Mouse (Mus musculus) hindbrain, embryonic 15.5 days (tissue): ENCODE results near the gene Camk2d. TPM values are rescaled to one million over a fixed set of nuclear protein-coding genes. Genes with fewer than 3 reads are reported as not detected.
A peak's percentile ranks its signal among the peaks of the same experiment; 100 is the strongest.

Source experiments
- ATAC-seq: fragments of 200-750 bp; cut with Nextera tagmentation; 2 replicates; pipeline ENCODE4 v1.8.0; 2017; ENCODE audit warnings: low read depth, moderate number of reproducible peaks, moderate TSS enrichment; ENCODE audit not compliant: low FRiP score
- H3K27ac ChIP-seq: fragments of 300-500 bp; sonication (generic); replicated peaks from 2 replicates; pipeline ENCODE4 v1.5.1; 2015; ENCODE audit warnings: mild to moderate bottlenecking, inconsistent platforms
- H3K27me3 ChIP-seq: fragments of 300-500 bp; sonication (generic); 2 replicates; pipeline ENCODE4 v1.6.1; 2015; ENCODE audit warnings: control low read depth, inconsistent platforms
- H3K36me3 ChIP-seq: fragments of 300-500 bp; sonication (generic); 2 replicates; pipeline ENCODE4 v1.6.1; 2015; ENCODE audit warnings: control low read depth, inconsistent platforms
- H3K4me1 ChIP-seq: fragments of 300-500 bp; sonication (generic); replicated peaks from 2 replicates; pipeline ENCODE4 v1.6.1; 2015; ENCODE audit warnings: control low read depth, inconsistent platforms
- H3K4me2 ChIP-seq: fragments of 300-500 bp; sonication (generic); 2 replicates; pipeline ENCODE4 v1.6.1; 2015; ENCODE audit warnings: moderate library complexity, mild to moderate bottlenecking, inconsistent platforms
- H3K4me3 ChIP-seq: fragments of 300-500 bp; sonication (generic); 2 replicates; pipeline ENCODE4 v1.5.1; 2015; ENCODE audit warnings: mild to moderate bottlenecking, inconsistent platforms
- H3K9ac ChIP-seq: fragments of 300-500 bp; sonication (generic); 2 replicates; pipeline ENCODE4 v1.6.1; 2015; ENCODE audit warnings: inconsistent platforms
- H3K9me3 ChIP-seq: fragments of 300-500 bp; sonication (generic); 2 replicates; pipeline ENCODE4 v1.6.1; 2016; ENCODE audit warnings: control low read depth, inconsistent platforms
- WGBS: fragments of 180-500 bp; shearing (Covaris S2); methylation state at CpG from one replicate; pipeline ENCODE4 v1.1.7; 2015; 5-methylcytosine and 5-hydroxymethylcytosine counted together
- polyA plus RNA-seq: library from polyadenylated mRNA; unstranded; fragments of >200 nt; fragmentation: Nextera tagmentation; extraction: Ambion mirVana; gene quantifications from 2 replicates; pipeline ENCODE4 v1.2.1, GENCODE M21; 2015

Gene Camk2d
- polyA plus RNA-seq, 1 experiment from 2014 or later = 85.4 TPM

GRCm38 (mm10) chr3:126771032-126771431, 174.9 kb downstream of the Camk2d start:
- Histone ChIP-seq H3K27ac (no peak overlapping the region), H3K4me2 (no peak overlapping the region), H3K9me3 (no peaks in the 10 kb centered on the region), H3K27me3 (no peaks in the 10 kb centered on the region), H3K9ac (no peak overlapping the region), H3K4me1 (no peaks in the 10 kb centered on the region), H3K36me3 (no peaks in the 10 kb centered on the region), H3K4me3 (no peak overlapping the region)
- ATAC-seq = no peak
- WGBS = 65% methylated on average over 8 of the region's 8 CpGs

DNA sequence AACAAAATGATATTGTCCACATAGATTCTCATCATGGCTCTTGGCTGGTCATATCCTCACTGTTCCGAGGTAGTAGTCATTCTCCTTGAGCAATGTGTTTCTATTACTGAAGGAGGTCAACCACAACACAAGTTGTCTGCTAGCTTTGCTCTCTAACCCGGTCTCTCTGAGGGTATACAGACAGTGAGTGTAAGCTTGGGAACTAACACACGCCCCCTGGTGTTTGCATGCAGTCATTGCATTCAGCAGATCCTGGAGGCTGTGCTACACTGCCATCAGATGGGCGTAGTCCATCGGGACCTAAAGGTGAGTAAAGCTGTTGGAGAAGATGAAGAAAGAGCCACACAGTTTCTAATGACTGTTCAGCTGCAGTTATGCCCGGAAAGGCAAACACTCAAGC, 175.4 kb downstream of the Camk2d start:
- Histone ChIP-seq H3K36me3 (no peaks in the 10 kb centered on the region), H3K4me1 (no peaks in the 10 kb centered on the region), H3K9me3 (no peaks in the 10 kb centered on the region), H3K27me3 (no peaks in the 10 kb centered on the region), H3K4me2 (no peak overlapping the region), H3K9ac (no peak overlapping the region), H3K27ac (no peak overlapping the region), H3K4me3 (no peak overlapping the region)
- peak; percentile 81; the same call in 1 of the 2 replicates for ATAC-seq
- 28% methylated on average over 6 of the region's 6 CpGs for whole genome bisulfite sequencing

DNA sequence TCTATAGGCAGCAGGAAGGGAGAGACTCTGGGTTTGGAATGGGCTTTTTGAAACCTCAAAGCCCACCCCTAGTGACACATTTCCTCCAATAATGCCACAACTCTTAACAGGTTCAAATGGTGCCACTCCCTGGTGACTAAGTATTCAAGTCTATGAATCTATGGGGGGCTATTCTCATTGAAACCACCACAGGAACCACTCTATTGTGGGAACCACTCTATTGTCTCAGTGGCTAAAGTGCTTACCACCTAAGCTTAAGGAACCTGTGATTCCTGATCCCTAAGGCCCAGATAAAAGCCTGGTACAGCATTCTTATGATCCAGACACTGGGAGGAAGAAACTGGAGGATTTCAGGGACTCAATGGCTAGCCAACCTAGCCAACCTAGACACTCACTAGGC, 179.9 kb downstream of the Camk2d start:
- no peaks in the 10 kb centered on the region for H3K9me3 ChIP-seq
- H3K4me1 ChIP-seq = no peaks in the 10 kb centered on the region
- no peak for ATAC-seq

GRCm38 (mm10) chr3:126777101-126777500, 181.0 kb downstream of the Camk2d start:
- Histone ChIP-seq H3K27me3 (no peaks in the 10 kb centered on the region), H3K4me3 (no peak overlapping the region), H3K9me3 (no peaks in the 10 kb centered on the region), H3K4me2 (no peak overlapping the region), H3K36me3 (no peaks in the 10 kb centered on the region), H3K9ac (no peak overlapping the region), H3K4me1 (no peaks in the 10 kb centered on the region), H3K27ac (no peak overlapping the region)
- ATAC-seq = no peak
- 95% methylated on average over 9 of the region's 9 CpGs for WGBS

More for the DNA sequence above, 179.9 kb downstream of the Camk2d start:
- Histone ChIP-seq H3K9ac (no peak overlapping the region), H3K27ac (no peak overlapping the region), H3K4me3 (no peak overlapping the region), H3K27me3 (no peaks in the 10 kb centered on the region), H3K36me3 (no peaks in the 10 kb centered on the region), H3K4me2 (no peak overlapping the region)

GRCm38 (mm10) chr3:126777879-126778278, 181.8 kb downstream of the Camk2d start:
- 95% methylated on average over 1 of the region's 1 CpGs for WGBS
- no peaks in the 10 kb centered on the region for H3K36me3 ChIP-seq
- H3K27ac ChIP-seq = no peak overlapping the region
- no peaks in the 10 kb centered on the region for H3K9me3 ChIP-seq
- H3K4me1 ChIP-seq = no peaks in the 10 kb centered on the region
- no peak overlapping the region for H3K4me2 ChIP-seq
- H3K27me3 ChIP-seq = no peaks in the 10 kb centered on the region
- ATAC-seq = no peak
- H3K4me3 ChIP-seq = no peak overlapping the region
- H3K9ac ChIP-seq = no peak overlapping the region

- Histone ChIP-seq H3K9me3 (no peaks in the 10 kb centered on the region), H3K4me1 (no peaks in the 10 kb centered on the region), H3K27me3 (no peaks in the 10 kb centered on the region), H3K4me3 (no peak overlapping the region), H3K36me3 (no peaks in the 10 kb centered on the region), H3K27ac (no peak overlapping the region), H3K9ac (no peak overlapping the region), H3K4me2 (no peak overlapping the region)
- 81% methylated on average over 5 of the region's 5 CpGs for WGBS
- ATAC-seq = no peak
Observed at GRCm38 (mm10) chr3:126780014-126780615, 184.0 kb downstream of the Camk2d start.

DNA sequence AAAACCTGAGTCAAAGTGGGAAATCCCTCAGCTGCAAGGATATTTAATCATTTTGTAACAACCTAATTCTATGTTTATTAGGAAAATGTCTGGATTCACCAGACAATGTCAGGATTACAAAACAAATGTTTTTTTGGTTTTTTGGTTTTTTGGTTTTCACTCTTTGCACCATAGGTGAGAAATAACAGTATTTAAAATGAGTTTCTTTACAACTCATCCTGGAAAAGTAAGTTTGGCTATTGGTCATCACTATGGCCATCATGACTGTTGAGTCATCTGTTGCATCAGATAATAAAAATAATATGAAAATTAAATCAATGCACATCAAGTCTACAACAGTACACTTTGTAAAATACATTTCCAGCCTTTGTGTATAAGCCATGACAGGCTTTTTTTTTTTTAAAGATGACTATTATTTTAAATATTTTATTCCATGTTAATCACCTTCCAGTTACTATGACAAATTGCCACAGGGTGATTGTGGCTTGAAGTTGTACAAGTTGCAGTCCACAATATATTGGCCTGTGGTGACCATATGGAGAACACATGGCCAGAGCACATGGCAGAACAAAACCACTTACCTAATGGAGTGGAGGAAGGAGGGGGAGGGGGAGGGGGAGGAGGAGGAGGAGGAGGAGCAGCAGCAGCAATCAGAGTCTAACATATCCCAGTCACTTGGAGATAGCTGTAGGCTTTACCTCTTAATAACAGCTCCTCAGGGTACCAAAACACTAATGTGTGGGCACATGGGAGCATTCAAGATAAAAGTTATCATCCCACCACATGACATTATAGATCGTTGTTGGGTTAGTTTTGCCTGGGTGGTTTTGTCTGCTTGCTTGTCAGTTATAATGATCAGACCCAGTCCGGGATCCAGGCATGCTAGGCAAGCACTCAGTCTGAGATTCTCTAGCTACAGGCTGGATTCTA, 197.2 kb downstream of the Camk2d start:
- Histone ChIP-seq H3K9me3 (no peaks in the 10 kb centered on the region), H3K27ac (no peak overlapping the region), H3K27me3 (no peaks in the 10 kb centered on the region), H3K9ac (no peak overlapping the region), H3K4me3 (no peak overlapping the region), H3K4me1 (no peaks in the 10 kb centered on the region), H3K36me3 (no peaks in the 10 kb centered on the region; the same call in 1 of the 2 replicates), H3K4me2 (no peak overlapping the region)
- no peak; the same call in 1 of the 2 replicates for ATAC-seq
- WGBS = 72% methylated on average over 2 of the region's 2 CpGs

DNA sequence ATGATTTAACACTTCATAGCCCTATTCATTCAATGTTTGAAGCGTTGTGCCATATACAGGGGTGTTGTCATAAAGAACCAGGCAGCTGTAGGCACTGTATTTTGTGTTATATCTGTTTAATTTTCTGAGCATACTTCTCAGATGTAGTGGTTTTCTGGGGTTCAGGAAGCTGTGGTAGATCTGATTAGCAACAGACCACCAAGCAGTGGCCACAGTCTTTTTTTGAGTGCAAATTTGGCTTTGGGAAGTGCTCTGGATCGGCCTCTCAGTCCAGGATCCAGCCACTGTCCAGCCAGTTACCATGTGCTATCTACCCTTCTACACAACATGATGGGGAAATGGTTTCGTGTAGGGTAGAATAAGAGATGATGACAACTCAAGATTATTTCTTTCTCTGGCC, 199.8 kb downstream of the Camk2d start:
- H3K4me2 ChIP-seq = no peak overlapping the region
- no peaks in the 10 kb centered on the region for H3K4me1 ChIP-seq
- H3K9ac ChIP-seq = no peak overlapping the region
- H3K27ac ChIP-seq = no peak overlapping the region
- 92% methylated on average over 3 of the region's 3 CpGs for WGBS
- no peaks in the 10 kb centered on the region for H3K9me3 ChIP-seq
- H3K36me3 ChIP-seq = no peaks in the 10 kb centered on the region; the same call in 1 of the 2 replicates
- ATAC-seq = no peak
- no peaks in the 10 kb centered on the region for H3K27me3 ChIP-seq
- H3K4me3 ChIP-seq = no peak overlapping the region

DNA sequence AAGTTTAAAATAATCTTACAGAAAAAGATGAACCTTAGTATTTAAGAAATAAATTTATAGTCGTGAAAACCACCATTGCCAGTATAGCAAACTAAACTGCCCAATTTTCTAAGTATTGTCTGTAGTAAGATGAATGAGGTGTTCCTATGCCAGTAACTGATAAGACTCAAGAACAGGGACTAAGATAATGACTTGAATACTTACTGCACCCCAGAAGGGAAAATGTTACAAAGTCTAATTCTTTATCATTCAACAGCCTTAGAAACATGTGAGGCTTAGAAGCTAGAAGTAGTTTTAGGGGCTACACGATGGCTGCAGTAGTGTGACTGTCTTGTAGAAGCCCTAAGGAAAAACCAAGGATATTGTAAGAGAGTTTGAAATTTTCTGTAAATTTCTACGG, 200.9 kb downstream of the Camk2d start:
- Histone ChIP-seq H3K27me3 (no peaks in the 10 kb centered on the region), H3K9ac (no peak overlapping the region), H3K27ac (no peak overlapping the region), H3K4me3 (no peak overlapping the region), H3K4me2 (no peak overlapping the region), H3K4me1 (no peaks in the 10 kb centered on the region), H3K36me3 (no peaks in the 10 kb centered on the region; the same call in 1 of the 2 replicates), H3K9me3 (no peaks in the 10 kb centered on the region)
- ATAC-seq = no peak
- WGBS = 97% methylated on average over 3 of the region's 3 CpGs

GRCm38 (mm10) chr3:126797810-126798209, 201.7 kb downstream of the Camk2d start:
- no peak for ATAC-seq
- Histone ChIP-seq H3K4me2 (no peak overlapping the region), H3K9ac (no peak overlapping the region), H3K27ac (no peak overlapping the region), H3K4me3 (no peak overlapping the region), H3K27me3 (no peaks in the 10 kb centered on the region), H3K36me3 (no peaks in the 10 kb centered on the region; the same call in 1 of the 2 replicates), H3K9me3 (no peaks in the 10 kb centered on the region), H3K4me1 (no peaks in the 10 kb centered on the region)
- WGBS = 87% methylated on average over 3 of the region's 3 CpGs

GRCm38 (mm10) chr3:126802988-126803387, 206.9 kb downstream of the Camk2d start:
- no peak overlapping the region for H3K4me2 ChIP-seq
- no peak overlapping the region for H3K4me3 ChIP-seq
- no peaks in the 10 kb centered on the region for H3K36me3 ChIP-seq
- WGBS = 90% methylated on average over 6 of the region's 6 CpGs
- ATAC-seq = no peak
- H3K27ac ChIP-seq = no peak overlapping the region
- no peaks in the 10 kb centered on the region for H3K4me1 ChIP-seq
- H3K9me3 ChIP-seq = no peaks in the 10 kb centered on the region
- H3K9ac ChIP-seq = no peak overlapping the region
- no peaks in the 10 kb centered on the region for H3K27me3 ChIP-seq

GRCm38 (mm10) chr3:126804968-126805367, 208.9 kb downstream of the Camk2d start:
- H3K9ac ChIP-seq = no peak overlapping the region
- H3K27ac ChIP-seq = no peak overlapping the region
- no peak overlapping the region for H3K4me3 ChIP-seq
- WGBS = 70% methylated on average over 5 of the region's 5 CpGs
- no peaks in the 10 kb centered on the region for H3K4me1 ChIP-seq
- H3K36me3 ChIP-seq = no peaks in the 10 kb centered on the region
- ATAC-seq = no peak
- no peaks in the 10 kb centered on the region for H3K9me3 ChIP-seq
- H3K4me2 ChIP-seq = no peak overlapping the region
- no peaks in the 10 kb centered on the region for H3K27me3 ChIP-seq
